Mouse (Mus musculus): Measurements from ENCODE around the gene Abhd5.

GRCm38 (mm10) chr9:122395816-122396215, 44.4 kb downstream of the Abhd5 start:
- TF ChIP-seq POLR2A (IDR thresholded peaks at IDR 0.05; ENCODE audit: low read depth, low read length): no peak
- TF ChIP-seq CTCF (IDR thresholded peaks at IDR 0.05; ENCODE audit: borderline replicate concordance, insufficient read depth, low read length): no peak
